Mouse (Mus musculus): ENCODE results near the gene Cept1. TPM values are rescaled to one million over a fixed set of nuclear protein-coding genes. Genes with fewer than 3 reads are reported as not detected.

Cept1 gene
- polyA plus RNA-seq (2015; fragmentation: Nextera tagmentation; extraction: Ambion mirVana), result 42.9 and 47.0 TPM in 2 replicates

DNA sequence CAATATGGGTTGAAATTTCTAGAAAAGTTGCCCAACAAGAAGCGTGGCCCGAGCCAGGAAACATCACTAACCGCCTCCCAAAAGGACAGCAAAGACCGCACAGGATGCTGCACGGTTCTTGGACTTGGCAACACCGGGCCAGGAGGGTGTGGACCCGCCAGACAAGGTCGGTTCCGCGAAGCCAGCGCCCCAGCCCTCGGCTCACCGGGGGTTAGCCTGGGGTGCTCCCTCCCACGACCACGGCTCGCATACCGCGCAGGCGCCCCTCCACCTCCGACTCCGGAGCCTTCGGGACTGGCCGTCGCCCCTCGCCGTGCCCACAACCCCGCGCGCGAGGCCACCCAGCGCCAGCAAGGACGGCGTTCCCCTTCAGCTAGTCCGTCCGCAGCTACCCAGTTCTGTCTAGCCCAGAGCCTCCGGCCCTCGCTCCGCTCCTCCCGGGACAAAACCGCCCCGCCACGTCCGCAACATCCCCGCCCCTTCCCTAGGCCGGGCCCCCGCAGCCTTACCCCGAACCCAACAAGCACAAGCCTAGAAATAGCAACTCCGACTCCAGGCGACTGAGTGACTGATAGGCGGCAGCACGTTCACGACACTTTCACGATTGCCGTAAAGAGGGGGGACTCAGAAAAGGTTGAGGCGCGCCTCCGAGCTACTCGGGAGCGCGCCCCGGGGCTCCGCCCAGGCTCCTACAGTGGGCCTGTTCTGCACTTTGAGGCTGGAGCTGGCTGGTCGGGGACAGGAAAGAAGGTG lies at the start of gene Cept1, which contains the start of gene Dram2:
TSS of gene Cept1 (minus strand) at position 632 of the 753 bp plus-strand sequence.
TSS of gene Dram2 (plus strand) at position 628 of the 753 bp plus-strand sequence.

GRCm38 (mm10) chr3:106482281-106483081 lies 65.1 kb downstream of the Cept1 start, which contains the start of gene Dennd2d:
Gene Dennd2d (plus strand): TSS chr3:106482405.

Other genes starting within 250 kb of the Cept1 start
- not detected in 2 replicates for gene Chil6, start 141.6 kb downstream of the Cept1 start, polyA plus RNA-seq (2015; fragmentation: Nextera tagmentation; extraction: Ambion mirVana)
- 37.4 and 39.8 TPM in 2 replicates for gene Dennd2d, start 65.4 kb downstream of the Cept1 start, polyA plus RNA-seq (2015; fragmentation: Nextera tagmentation; extraction: Ambion mirVana)
- 82.9 and 89.5 TPM in 2 replicates for gene Dram2, start within 50 bp of the Cept1 start, polyA plus RNA-seq (2015; fragmentation: Nextera tagmentation; extraction: Ambion mirVana)
- 8.6 and 9.6 TPM in 2 replicates for gene Lrif1, start 137.2 kb upstream of the Cept1 start, polyA plus RNA-seq (2015; fragmentation: Nextera tagmentation; extraction: Ambion mirVana)
- 14.0 and 63.4 TPM in 2 replicates for gene Cd53, start 242.3 kb upstream of the Cept1 start, polyA plus RNA-seq (2015; fragmentation: Nextera tagmentation; extraction: Ambion mirVana)